Mouse (Mus musculus): ENCODE data around the gene Lipa. TPM values are rescaled to one million over a fixed set of nuclear protein-coding genes. Genes with fewer than 3 reads are reported as not detected.

Gene Lipa
- polyA plus RNA-seq (2012; rRNA removed): 16.4 and 22.1 TPM in 2 replicates

GRCm38 (mm10) chr19:34526941-34527682, at the start of gene Lipa:
Gene Lipa, minus strand, starts transcription at chr19:34527474.

GRCm38 (mm10) chr19:34550534-34551223, 23.4 kb upstream of the Lipa start, which contains the start of gene Ifit2:
Gene Ifit2, plus strand, starts transcription at chr19:34550694.

GRCm38 (mm10) chr19:34474991-34475971, 52.0 kb downstream of the Lipa start, which contains the start of gene Ch25h:
Gene Ch25h, minus strand, starts transcription at chr19:34475164.

Other genes with a start within 250 kb of the Lipa start
- 0.44 and 1.5 TPM in 2 replicates for gene Fas, start 236.8 kb downstream of the Lipa start, polyA plus RNA-seq (2012; rRNA removed)
- 2.4 and 6.5 TPM in 2 replicates for gene Ch25h, start 52.3 kb downstream of the Lipa start, polyA plus RNA-seq (2012; rRNA removed)
- 4.1 and 4.3 TPM in 2 replicates for gene Ifit2, start 23.2 kb upstream of the Lipa start, polyA plus RNA-seq (2012; rRNA removed)
- 5.2 and 7.9 TPM in 2 replicates for gene Ifit3, start 56.1 kb upstream of the Lipa start, polyA plus RNA-seq (2012; rRNA removed)
- 1.1 and 1.5 TPM in 2 replicates for gene Ifit1bl1, start 74.5 kb upstream of the Lipa start, polyA plus RNA-seq (2012; rRNA removed)
- 0.77 and 1.4 TPM in 2 replicates for gene Ifit3b, start 80.5 kb upstream of the Lipa start, polyA plus RNA-seq (2012; rRNA removed)
- gene Ifit1bl2, start 113.3 kb upstream of the Lipa start, polyA plus RNA-seq (2012; rRNA removed): 0.11 and 0.16 TPM in 2 replicates
- gene Ifit1, start 113.4 kb upstream of the Lipa start, polyA plus RNA-seq (2012; rRNA removed): 2.4 and 3.6 TPM in 2 replicates
- 1.7 and 1.9 TPM in 2 replicates for gene Slc16a12, start 219.8 kb upstream of the Lipa start, polyA plus RNA-seq (2012; rRNA removed)